In genomic region chr15:90609836-90610415, GRCm38 (mm10) we compare ENCODE assay signal across 20 mouse cellular contexts.
DNase-seq lines count a peak whose midpoint lies in the region; ATAC-seq and TF ChIP-seq lines count a peak whose summit lies in the region.
"Had no signal": no experiment of that assay in that cellular context is flagged by ENCODE, and none has a peak within 500 bp of the region (broad histone marks: within the 10 kb centered on the region; RNA-seq: fewer than 3 reads in every experiment).

No protein-coding gene starts in this region.

- TF ChIP-seq EP300 in heart, adult 2 months (IDR thresholded peaks at IDR 0.05; ENCODE audit: insufficient read depth, low read depth, low read length), result no peak

- ATAC-seq in limb, embryonic 14.5 days (ENCODE audit: low FRiP score, low read depth), result no peak
- no peak for ATAC-seq in hindbrain, embryonic 14.5 days (ENCODE audit: low FRiP score)
- ATAC-seq: forebrain, embryonic 16.5 days; intestine, postnatal 0 days had no signal

- H3K4me3 ChIP-seq in heart, adult 2 months, result no peak overlapping the region
- no peak overlapping the region for H3K4me3 ChIP-seq in limb, embryonic 14.5 days (replicated peaks; ENCODE audit: low read length)
- no peak overlapping the region for H3K4me3 ChIP-seq in limb, embryonic 10.5 days
- no peak overlapping the region for H3K4me3 ChIP-seq in hindbrain, embryonic 14.5 days (replicated peaks; ENCODE audit: low read length)
- H3K4me3 ChIP-seq: gastrocnemius, adult 2 months; hindbrain, embryonic 15.5 days; layer of hippocampus, adult 2 months; midbrain, embryonic 12.5 days; neural tube, embryonic 15.5 days had no signal

- no peaks in the 10 kb centered on the region for H3K79me2 ChIP-seq in heart, adult 2 months (replicated peaks; ENCODE audit: control insufficient read depth, insufficient read depth, low read length)

- no peaks in the 10 kb centered on the region for H3K9me3 ChIP-seq in limb, embryonic 14.5 days (ENCODE audit: control insufficient read depth, low read length)
- no peaks in the 10 kb centered on the region for H3K9me3 ChIP-seq in limb, embryonic 10.5 days (replicated peaks)
- H3K9me3 ChIP-seq in hindbrain, embryonic 14.5 days (ENCODE audit: control insufficient read depth, low read length), result no peaks in the 10 kb centered on the region
- H3K9me3 ChIP-seq: hindbrain, embryonic 15.5 days; midbrain, embryonic 12.5 days; neural tube, embryonic 15.5 days had no signal

- WGBS in heart, adult 2 months, result 35% methylated on average over 4 of the region's 4 CpGs
- WGBS in limb, embryonic 14.5 days, result 30% methylated on average over 4 of the region's 4 CpGs
- WGBS in limb, embryonic 10.5 days, result 75% methylated on average over 4 of the region's 4 CpGs
- 48% methylated on average over 4 of the region's 4 CpGs for WGBS in hindbrain, embryonic 14.5 days

- intact Hi-C loops in heart, adult 2 months (cut with DNase I), result loop anchor here (5.0 kb wide), 1 partner anchor 67 kb away; the partner anchor contains the start of gene Cpne8

- no peaks in the 10 kb centered on the region for H3K27me3 ChIP-seq in heart, adult 2 months (ENCODE audit: control insufficient read depth, insufficient read depth, low read length)
- no peaks in the 10 kb centered on the region for H3K27me3 ChIP-seq in limb, embryonic 14.5 days (ENCODE audit: control insufficient read depth, insufficient read depth, low read length)
- H3K27me3 ChIP-seq in limb, embryonic 10.5 days (ENCODE audit: low read depth, poor library complexity, severe bottlenecking), result no peaks in the 10 kb centered on the region
- no peaks in the 10 kb centered on the region for H3K27me3 ChIP-seq in hindbrain, embryonic 14.5 days (ENCODE audit: control insufficient read depth, insufficient read depth, low read length)
- H3K27me3 ChIP-seq: hindbrain, embryonic 15.5 days; midbrain, embryonic 12.5 days; neural tube, embryonic 15.5 days had no signal

- no peak overlapping the region for H3K9ac ChIP-seq in heart, adult 2 months (ENCODE audit: low read depth, low read length)
- no peak overlapping the region for H3K9ac ChIP-seq in limb, embryonic 14.5 days (ENCODE audit: low read depth, low read length, severe bottlenecking)
- no peak overlapping the region for H3K9ac ChIP-seq in hindbrain, embryonic 14.5 days
- H3K9ac ChIP-seq: hindbrain, embryonic 15.5 days; liver, embryonic 14.5 days; midbrain, embryonic 12.5 days; neural tube, embryonic 15.5 days had no signal

- TF ChIP-seq CTCF in heart, adult 2 months (IDR thresholded peaks at IDR 0.05), result no peak

- no peak overlapping the region for H3K27ac ChIP-seq in heart, adult 2 months
- no peak overlapping the region for H3K27ac ChIP-seq in limb, embryonic 14.5 days (replicated peaks; ENCODE audit: low read depth, low read length)
- H3K27ac ChIP-seq in limb, embryonic 10.5 days, result no peak overlapping the region
- H3K27ac ChIP-seq in hindbrain, embryonic 14.5 days, result no peak overlapping the region
- H3K27ac ChIP-seq: gastrocnemius, adult 2 months; hindbrain, embryonic 15.5 days; layer of hippocampus, adult 2 months; liver, embryonic 14.5 days; midbrain, embryonic 12.5 days; neural tube, embryonic 15.5 days had no signal

- no peak for TF ChIP-seq POLR2A in heart, adult 2 months (IDR thresholded peaks at IDR 0.05; ENCODE audit: insufficient read depth, low read depth, low read length)
- no peak for TF ChIP-seq POLR2A in limb, embryonic 14.5 days (IDR thresholded peaks at IDR 0.05; ENCODE audit: borderline replicate concordance, extremely low read depth, insufficient read depth, insufficient read length)

- no peak overlapping the region for H3K4me2 ChIP-seq in limb, embryonic 14.5 days (replicated peaks; ENCODE audit: low read depth, low read length, severe bottlenecking)
- no peak overlapping the region for H3K4me2 ChIP-seq in hindbrain, embryonic 14.5 days (replicated peaks)
- H3K4me2 ChIP-seq: hindbrain, embryonic 15.5 days; midbrain, embryonic 12.5 days; neural tube, embryonic 15.5 days had no signal

- no peaks in the 10 kb centered on the region; the same call in 1 of the 2 replicates for H3K36me3 ChIP-seq in heart, adult 2 months (ENCODE audit: control insufficient read depth, insufficient read depth, low read length)
- no peaks in the 10 kb centered on the region for H3K36me3 ChIP-seq in limb, embryonic 14.5 days (ENCODE audit: control insufficient read depth, insufficient read depth, low read length)
- no peaks in the 10 kb centered on the region for H3K36me3 ChIP-seq in limb, embryonic 10.5 days
- no peaks in the 10 kb centered on the region for H3K36me3 ChIP-seq in hindbrain, embryonic 14.5 days (replicated peaks; ENCODE audit: control insufficient read depth, insufficient read depth)
- H3K36me3 ChIP-seq: hindbrain, embryonic 15.5 days; midbrain, embryonic 12.5 days; neural tube, embryonic 15.5 days had no signal

- DNase-seq in heart, adult 9 months (ENCODE audit: low spot score in 2 of 2), result peak; percentile 6 to 17
- DNase-seq in heart, adult 2 months, result no peak
- peak; percentile 23 for DNase-seq in limb, embryonic 14.5 days (ENCODE audit: low spot score)
- DNase-seq in limb, embryonic 10.5 days (ENCODE audit: low spot score), result no peak
- peak; percentile 58 for DNase-seq in NIH3T3 (ENCODE audit: low read depth)
- DNase-seq in gonadal fat pad, adult 2 months (ENCODE audit: low read depth), result peak; percentile 31
- DNase-seq in hindbrain, embryonic 14.5 days (ENCODE audit: low spot score), result no peak
- no peak for DNase-seq in spleen, adult 18-20 months
- DNase-seq: cerebellum, adult 9-11 months; gastrocnemius, adult 2 months; left cerebral cortex, postnatal 4 days; right cerebral cortex, postnatal 25 days; thymus, postnatal 14 days had no signal

- H3K4me1 ChIP-seq in heart, adult 2 months (ENCODE audit: control insufficient read depth, insufficient read depth, low read length), result no peaks in the 10 kb centered on the region; the same call in 1 of the 2 replicates
- H3K4me1 ChIP-seq in limb, embryonic 14.5 days (ENCODE audit: control insufficient read depth, insufficient read depth, low read length), result no peaks in the 10 kb centered on the region
- H3K4me1 ChIP-seq in limb, embryonic 10.5 days, result peaks cover 8% of the 10 kb centered on the region
- no peaks in the 10 kb centered on the region for H3K4me1 ChIP-seq in hindbrain, embryonic 14.5 days (replicated peaks; ENCODE audit: control insufficient read depth, insufficient read depth, low read length)
- H3K4me1 ChIP-seq: midbrain, embryonic 12.5 days; neural tube, embryonic 15.5 days had no signal

Comparison
In these comparisons a context has a peak if more than half of its experiments do, and no peak if none do; other contexts are left out.
1. DNase-seq: peak in heart, adult 9 months (2 of 2), limb, embryonic 14.5 days (single experiment), NIH3T3 (single experiment) and gonadal fat pad, adult 2 months (single experiment); none in heart, adult 2 months (0 of 2), limb, embryonic 10.5 days (single experiment), hindbrain, embryonic 14.5 days (single experiment) and spleen, adult 18-20 months (0 of 2).